10 mouse cellular contexts compared by ENCODE assay signal in the genomic region with DNA sequence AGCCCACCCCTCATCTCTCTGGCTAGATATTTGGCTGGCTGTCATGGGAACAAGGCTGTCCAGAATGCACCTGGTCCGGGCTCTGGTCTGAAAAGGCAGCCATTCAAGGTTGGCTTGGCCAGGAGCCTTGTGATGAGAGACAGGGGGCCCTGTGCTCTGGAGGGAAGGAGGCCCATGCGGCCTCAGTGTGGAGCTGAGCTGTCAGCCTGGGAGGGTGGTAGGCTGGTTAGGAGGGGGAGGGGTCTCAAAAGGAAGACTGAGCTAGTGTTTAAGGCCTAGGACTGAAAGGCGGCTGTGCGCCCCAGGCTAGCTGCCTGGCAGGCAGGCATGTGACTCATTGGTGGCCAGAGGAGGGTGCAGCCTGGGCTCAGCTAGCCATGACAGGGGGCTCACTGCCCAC. TPM values are rescaled to one million over a fixed set of nuclear protein-coding genes. Genes with fewer than 3 reads are reported as not detected.
DNase-seq lines count a peak whose midpoint lies in the region; ATAC-seq and TF ChIP-seq lines count a peak whose summit lies in the region.
"Had no signal": no experiment of that assay in that cellular context is flagged by ENCODE, and none has a peak within 500 bp of the region (broad histone marks: within the 10 kb centered on the region; RNA-seq: fewer than 3 reads in every experiment).

No protein-coding gene starts in this region.

- H3K9me3 ChIP-seq in kidney, postnatal 0 days (replicated peaks; ENCODE audit: low read length), result no peaks in the 10 kb centered on the region
- no peaks in the 10 kb centered on the region for H3K9me3 ChIP-seq in forebrain, embryonic 14.5 days (replicated peaks; ENCODE audit: control insufficient read depth, low read length)
- no peaks in the 10 kb centered on the region for H3K9me3 ChIP-seq in midbrain, embryonic 11.5 days (ENCODE audit: control insufficient read depth, low read length)

- no peak overlapping the region for H3K4me2 ChIP-seq in kidney, postnatal 0 days (ENCODE audit: low read length)
- no peak overlapping the region for H3K4me2 ChIP-seq in forebrain, embryonic 14.5 days (ENCODE audit: low read length)
- H3K4me2 ChIP-seq in midbrain, embryonic 11.5 days, result no peak overlapping the region

- peak overlapping the region; percentile 66 for H3K27ac ChIP-seq in kidney, postnatal 0 days
- no peak overlapping the region for H3K27ac ChIP-seq in kidney, adult 2 months (ENCODE audit: insufficient read depth, low read depth, low read length)
- no peak overlapping the region for H3K27ac ChIP-seq in forebrain, embryonic 14.5 days (ENCODE audit: low read depth, low read length)
- no peak overlapping the region for H3K27ac ChIP-seq in midbrain, embryonic 11.5 days (ENCODE audit: low read depth, low read length)

- no peaks in the 10 kb centered on the region for H3K36me3 ChIP-seq in kidney, postnatal 0 days (ENCODE audit: insufficient read depth, low read length)
- H3K36me3 ChIP-seq in kidney, adult 2 months (ENCODE audit: control insufficient read depth, insufficient read depth, low read length), result no peaks in the 10 kb centered on the region
- no peaks in the 10 kb centered on the region for H3K36me3 ChIP-seq in forebrain, embryonic 14.5 days (ENCODE audit: control insufficient read depth, insufficient read depth, low read length)
- H3K36me3 ChIP-seq in midbrain, embryonic 11.5 days (ENCODE audit: control insufficient read depth, insufficient read depth, low read length), result no peaks in the 10 kb centered on the region

- H3K4me3 ChIP-seq in kidney, postnatal 0 days (replicated peaks; ENCODE audit: low read depth, low read length), result no peak overlapping the region
- no peak overlapping the region for H3K4me3 ChIP-seq in kidney, adult 2 months (ENCODE audit: insufficient read depth, low read depth, low read length)
- H3K4me3 ChIP-seq in forebrain, embryonic 14.5 days (ENCODE audit: low read depth, low read length), result no peak overlapping the region
- H3K4me3 ChIP-seq in midbrain, embryonic 11.5 days (ENCODE audit: low read depth, low read length), result no peak overlapping the region

- H3K4me1 ChIP-seq in kidney, postnatal 0 days (replicated peaks; ENCODE audit: insufficient read depth, low read length), result 0 out of 2 replicates have a peak, but pooled peaks cover 2% of the 10 kb centered on the region
- no peaks in the 10 kb centered on the region for H3K4me1 ChIP-seq in kidney, adult 2 months (ENCODE audit: control insufficient read depth, insufficient read depth, low read length)
- peaks cover 7% of the 10 kb centered on the region for H3K4me1 ChIP-seq in forebrain, embryonic 14.5 days (ENCODE audit: control insufficient read depth, insufficient read depth, low read length)
- peaks cover 6% of the 10 kb centered on the region for H3K4me1 ChIP-seq in midbrain, embryonic 11.5 days (ENCODE audit: control insufficient read depth, insufficient read depth, low read length)

- no peaks in the 10 kb centered on the region for H3K27me3 ChIP-seq in kidney, postnatal 0 days (ENCODE audit: insufficient read depth, low read length)
- no peaks in the 10 kb centered on the region for H3K27me3 ChIP-seq in kidney, adult 2 months (replicated peaks; ENCODE audit: control insufficient read depth, insufficient read depth, low read length)
- H3K27me3 ChIP-seq in forebrain, embryonic 14.5 days (replicated peaks; ENCODE audit: control insufficient read depth, insufficient read depth, low read length), result no peaks in the 10 kb centered on the region
- H3K27me3 ChIP-seq in midbrain, embryonic 11.5 days (ENCODE audit: control insufficient read depth, insufficient read depth, low read length), result no peaks in the 10 kb centered on the region

- no peak for DNase-seq in kidney, postnatal 0 days (ENCODE audit: low spot score)
- DNase-seq in kidney, adult 2 months, result no peak
- DNase-seq in brain, adult 2 months (ENCODE audit: low read depth, low spot score), result peak; percentile 25
- peak; percentile 37 for DNase-seq in forebrain, embryonic 14.5 days (ENCODE audit: low spot score)
- DNase-seq in midbrain, embryonic 11.5 days (ENCODE audit: low spot score, missing footprints), result no peak
- no peak for DNase-seq in adrenal gland, postnatal 4 days (ENCODE audit: low spot score in 2 of 2)
- DNase-seq in gastrocnemius, postnatal 4 days (ENCODE audit: low spot score in 2 of 2), result no peak
- DNase-seq in left cerebral cortex, postnatal 4 days, result no peak
- DNase-seq: lung, postnatal 10 days had no signal

- no peak for TF ChIP-seq CTCF in kidney, postnatal 0 days (IDR thresholded peaks at IDR 0.05; ENCODE audit: low read depth)
- no peak for TF ChIP-seq CTCF in kidney, adult 2 months (conservative IDR thresholded peaks at IDR 0.05; ENCODE audit: insufficient read depth, insufficient read length, low read depth, low read length)

- 37% methylated on average over 4 of the region's 4 CpGs for WGBS in kidney, postnatal 0 days
- WGBS in kidney, adult 2 months, result 58% methylated on average over 4 of the region's 4 CpGs
- 7% methylated on average over 4 of the region's 4 CpGs for WGBS in forebrain, embryonic 14.5 days
- WGBS in midbrain, embryonic 11.5 days, result 8% methylated on average over 4 of the region's 4 CpGs

- ATAC-seq in kidney, postnatal 0 days (replicated peaks; ENCODE audit: low FRiP score, low read depth), result no peak; the same call in 1 of the 2 replicates
- ATAC-seq in forebrain, embryonic 14.5 days, result peak; percentile 55; the same call in 1 of the 2 replicates
- ATAC-seq in midbrain, embryonic 11.5 days (ENCODE audit: low FRiP score), result peak; percentile 46; the same call in 1 of the 2 replicates

- TF ChIP-seq POLR2A in kidney, adult 2 months (IDR thresholded peaks at IDR 0.05; ENCODE audit: low read depth, low read length), result no peak

- H3K9ac ChIP-seq in kidney, postnatal 0 days (ENCODE audit: low read depth, low read length), result no peak overlapping the region
- H3K9ac ChIP-seq in forebrain, embryonic 14.5 days (ENCODE audit: low read length), result no peak overlapping the region; the same call in 1 of the 2 replicates
- no peak overlapping the region for H3K9ac ChIP-seq in midbrain, embryonic 11.5 days (ENCODE audit: low read length)

- intact Hi-C loops in left cerebral cortex, postnatal 4 days (cut with DNase I), result no loop called here

RNA-seq across cellular contexts. Expression of a gene that starts 8.2 kb away (rescaled TPM):
- 10.3 and 10.8 TPM in 2 replicates for polyA plus RNA-seq in kidney, postnatal 0 days (2015; fragmentation: Nextera tagmentation; extraction: Ambion mirVana)
- 9.6 and 10.8 TPM in 2 replicates for polyA plus RNA-seq in kidney, adult 2 months (2012; rRNA removed)
- 3.9 and 4.1 TPM in 2 replicates for polyA plus RNA-seq in forebrain, embryonic 14.5 days (2014; fragmentation: Nextera tagmentation; extraction: Ambion mirVana)
- 2.0 and 2.5 TPM in 2 replicates for polyA plus RNA-seq in midbrain, embryonic 11.5 days (2014; fragmentation: Nextera tagmentation; extraction: Ambion mirVana)
- 1 to 10 TPM in 1 of 2 experiments, under 1 TPM in 1; 0.96 to 2.2 TPM for total RNA-seq in adrenal gland, postnatal 4 days (2021)
- under 1 TPM; 0.54 to 0.65 TPM for total RNA-seq in gastrocnemius, postnatal 4 days (2021)
- total RNA-seq in left cerebral cortex, postnatal 4 days (2021), result 10 to 100 TPM; 10.0 to 10.6 TPM
- total RNA-seq: gastrocnemius, adult 8-10 months had no signal

Comparison
In these comparisons a context has a peak if more than half of its experiments do, and no peak if none do; other contexts are left out.
1. DNase-seq: peak in brain, adult 2 months (single experiment) and forebrain, embryonic 14.5 days (single experiment); none in kidney, postnatal 0 days (single experiment), kidney, adult 2 months (single experiment), midbrain, embryonic 11.5 days (single experiment), adrenal gland, postnatal 4 days (0 of 2), gastrocnemius, postnatal 4 days (0 of 2) and left cerebral cortex, postnatal 4 days (single experiment).